Mouse (Mus musculus) spleen, adult 2 months (tissue): ENCODE measurements around the gene Olfr344.

Source experiments
- CTCF ChIP-seq: fragments of 200-500 bp; IDR thresholded peaks from 2 replicates; pipeline ENCODE4 v1.5.1; 2011; ENCODE audit warnings: mild to moderate bottlenecking, inconsistent platforms; ENCODE audit not compliant: insufficient read depth, insufficient read length, insufficient replicate concordance; ENCODE audit errors: extremely low read depth
- POLR2A ChIP-seq: fragments of 200-500 bp; IDR thresholded peaks from 2 replicates; pipeline ENCODE4 v1.6.1; 2011; ENCODE audit warnings: low read depth, low read length, inconsistent platforms

DNA sequence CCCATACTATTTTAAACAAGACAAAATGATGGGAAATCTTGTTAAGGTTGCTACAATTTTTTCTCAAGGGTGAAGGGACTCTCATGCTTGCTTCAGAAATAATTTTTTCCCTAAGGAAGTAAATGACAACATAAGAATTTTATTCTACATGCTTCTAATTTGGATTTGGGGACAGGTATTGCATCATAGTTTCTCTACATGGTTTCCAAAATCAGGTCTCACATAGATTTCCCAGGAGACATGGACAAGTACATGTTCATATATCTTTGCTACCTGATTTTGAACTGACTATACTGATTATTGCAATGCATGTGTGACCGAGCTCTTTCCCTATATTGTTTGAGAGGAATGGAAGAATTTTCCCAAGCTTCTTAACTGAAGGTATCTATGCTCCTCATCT, at the start of gene Olfr344:
- TF ChIP-seq CTCF = no peak
- no peak for TF ChIP-seq POLR2A
